Mouse (Mus musculus): ENCODE results near the gene Ccser2.
"Not testable (repeated sequence)": the region's sequence is repeated elsewhere in the genome, so short reads cannot be mapped to it uniquely, and the experiment has no call there.

The Ccser2 gene

DNA sequence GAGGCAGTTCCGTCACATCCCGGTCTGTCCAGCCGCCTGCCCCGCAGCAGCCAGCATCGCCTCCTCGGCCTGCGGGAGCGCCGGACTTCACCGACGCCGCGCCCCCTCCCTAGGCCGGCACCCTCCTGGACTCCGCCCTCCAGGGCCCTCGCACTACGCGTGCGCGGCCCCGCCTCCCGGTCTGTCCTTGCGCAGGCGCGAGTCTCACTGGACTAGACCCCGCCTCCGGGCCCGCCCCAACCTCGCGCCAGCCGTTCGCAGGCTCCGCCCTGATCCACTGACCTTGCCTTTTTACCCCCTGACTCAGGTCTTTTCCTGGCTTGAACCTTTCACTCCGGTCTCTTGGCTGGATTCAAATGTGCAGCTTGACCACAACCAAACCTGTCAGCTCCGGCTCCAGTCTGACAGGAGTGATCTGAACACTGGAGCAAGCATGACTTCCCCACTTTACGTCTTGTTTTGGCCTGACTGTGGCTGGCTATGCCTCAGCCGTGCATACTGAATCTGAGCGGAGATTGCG is at the start of gene Ccser2:
Ccser2 (minus strand) TSS at position 150 of the 520 bp plus-strand sequence.
- in situ Hi-C loops (cut with MboI, MseI) = no loop called here

GRCm38 (mm10) chr14:37015894-37016293 is 47.3 kb upstream of the Ccser2 start:
- in situ Hi-C loops (cut with MboI, MseI) = no loop called here

DNA sequence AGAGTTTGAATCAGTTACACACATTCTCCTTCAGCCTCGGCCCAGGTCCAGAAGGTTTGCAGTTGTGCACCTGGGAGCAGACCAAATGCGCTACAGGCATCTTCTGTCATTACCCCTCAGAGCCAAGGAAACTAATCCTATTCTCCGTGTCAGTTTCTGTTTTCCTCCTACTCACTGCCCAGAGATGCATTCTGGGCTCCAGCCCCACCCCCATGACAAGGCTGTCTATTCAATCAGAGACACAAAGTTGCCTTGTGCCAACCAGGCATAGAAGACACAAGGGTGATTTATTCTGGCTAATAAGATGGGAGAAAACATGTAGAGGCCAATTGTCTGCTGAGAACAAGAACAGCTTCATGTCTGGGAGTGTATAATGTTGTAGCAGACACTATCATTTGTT is 45.1 kb upstream of the Ccser2 start:
- in situ Hi-C loops (cut with MboI, MseI) = no loop called here

DNA sequence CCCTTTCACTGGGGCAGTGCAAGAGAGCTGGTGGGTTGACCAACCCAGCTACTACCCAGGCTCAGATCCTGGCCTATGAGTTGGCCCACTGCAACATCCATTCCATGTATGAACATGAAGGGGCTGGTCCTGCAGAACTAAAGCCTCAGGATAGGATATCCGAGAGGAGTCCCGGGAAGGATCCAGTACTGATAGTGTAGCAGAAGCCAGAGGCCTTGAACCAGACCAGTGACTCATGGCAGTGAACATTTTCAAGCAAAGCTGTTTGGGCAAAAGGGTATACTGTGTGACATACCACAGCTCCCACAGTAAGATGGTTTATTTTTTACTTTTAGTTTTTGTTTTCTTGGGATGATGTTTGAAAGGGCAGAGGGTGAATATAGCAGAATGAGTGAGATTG is 41.1 kb upstream of the Ccser2 start:
- in situ Hi-C loops (cut with MboI, MseI) = no loop called here

DNA sequence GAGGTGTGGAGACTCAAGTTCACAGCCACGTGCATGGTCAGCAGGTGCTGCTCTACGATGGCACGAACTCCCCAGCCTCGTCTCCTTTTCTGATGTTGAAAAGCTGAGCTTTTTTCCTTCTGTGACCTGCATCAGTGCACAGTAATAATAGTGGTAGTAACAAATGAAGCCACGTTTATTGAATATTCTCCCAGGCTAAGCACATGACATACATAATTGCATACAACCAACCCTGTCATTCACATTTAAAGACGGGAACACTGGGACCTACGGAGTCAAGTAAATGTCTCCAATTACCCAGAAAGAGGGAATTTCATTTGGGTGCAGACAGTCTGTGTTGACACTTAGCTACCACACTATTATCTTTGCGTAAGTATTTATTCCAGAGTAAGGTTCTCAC is 37.9 kb upstream of the Ccser2 start:
- in situ Hi-C loops (cut with MboI, MseI) = no loop called here

GRCm38 (mm10) chr14:37005865-37006264 is 37.3 kb upstream of the Ccser2 start:
- in situ Hi-C loops (cut with MboI, MseI) = no loop called here

DNA sequence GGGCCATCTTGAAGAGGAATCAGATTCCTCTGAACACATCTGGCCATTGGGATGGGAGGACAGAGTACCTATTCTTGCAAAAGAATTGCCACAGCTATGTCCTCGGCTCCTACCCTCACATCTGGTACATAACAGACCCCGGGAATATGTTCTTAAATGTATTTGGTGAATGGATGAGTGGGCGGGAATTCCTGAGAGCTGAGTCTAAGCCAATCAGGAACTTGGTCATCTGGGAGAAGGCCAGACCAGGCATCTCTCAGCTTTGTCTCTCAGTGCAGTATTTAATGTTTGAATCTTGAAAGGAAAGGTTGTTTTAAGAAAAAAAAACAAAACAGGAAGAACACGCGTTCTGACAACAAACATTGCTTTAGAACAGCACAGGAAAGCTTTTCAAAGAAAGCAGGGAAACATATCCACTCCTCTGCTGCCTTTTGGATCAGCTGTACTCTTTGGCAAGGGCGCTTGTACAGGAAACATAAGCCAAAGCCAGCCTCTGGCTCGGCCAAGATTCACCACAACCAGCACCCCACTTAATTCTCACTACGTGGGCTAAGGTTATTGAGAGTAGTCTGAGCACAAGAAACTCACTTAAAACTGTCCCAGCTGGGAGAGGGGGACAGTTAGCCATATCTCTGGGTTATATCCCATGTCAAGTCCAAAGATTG is 35.0 kb upstream of the Ccser2 start:
- in situ Hi-C loops (cut with MboI, MseI) = no loop called here

GRCm38 (mm10) chr14:37002852-37003251 is 34.3 kb upstream of the Ccser2 start:
- in situ Hi-C loops (cut with MboI, MseI) = no loop called here

DNA sequence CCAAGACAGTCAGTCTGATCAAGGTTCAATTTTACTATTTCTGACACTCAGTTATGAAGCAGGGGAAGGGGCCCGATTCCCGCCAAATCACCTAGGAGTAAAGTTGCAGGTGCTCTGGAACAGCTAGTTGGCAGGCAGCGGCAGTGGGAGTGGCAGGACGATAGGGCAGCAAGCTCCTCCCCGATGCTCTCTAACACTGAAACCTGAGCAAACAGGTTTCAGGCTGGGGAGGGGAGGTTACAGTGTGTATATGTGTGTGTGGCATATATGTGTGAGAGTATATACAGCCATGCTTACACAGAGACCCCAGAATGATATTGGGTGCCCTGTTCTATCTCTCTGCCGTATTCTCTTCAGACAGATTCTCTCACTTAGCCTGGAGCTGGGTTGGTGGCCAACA is 32.2 kb upstream of the Ccser2 start:
- in situ Hi-C loops (cut with MboI, MseI) = not testable (repeated sequence)

GRCm38 (mm10) chr14:36989784-36990183 is 21.2 kb upstream of the Ccser2 start:
- in situ Hi-C loops (cut with MboI, MseI) = no loop called here

DNA sequence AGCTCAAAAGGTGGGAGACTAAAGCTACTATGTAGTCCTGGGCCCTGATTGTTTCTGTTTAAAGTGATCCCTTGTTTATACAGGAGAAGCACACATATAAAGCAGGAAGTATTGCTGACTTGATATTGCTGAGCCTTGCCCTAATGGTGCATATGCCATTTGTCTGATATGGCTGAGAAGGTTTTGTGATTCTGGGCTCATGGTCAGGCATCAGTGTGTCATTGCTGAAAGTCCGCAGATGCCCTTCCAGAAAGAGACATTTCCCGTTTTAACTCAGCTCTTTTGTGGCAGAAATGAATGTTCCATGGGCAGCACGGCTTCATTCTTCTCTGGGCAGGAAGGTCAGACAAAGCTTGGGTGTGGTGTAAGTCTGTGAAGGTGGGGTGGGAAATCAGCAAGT is 17.1 kb upstream of the Ccser2 start:
- in situ Hi-C loops (cut with MboI, MseI) = no loop called here

DNA sequence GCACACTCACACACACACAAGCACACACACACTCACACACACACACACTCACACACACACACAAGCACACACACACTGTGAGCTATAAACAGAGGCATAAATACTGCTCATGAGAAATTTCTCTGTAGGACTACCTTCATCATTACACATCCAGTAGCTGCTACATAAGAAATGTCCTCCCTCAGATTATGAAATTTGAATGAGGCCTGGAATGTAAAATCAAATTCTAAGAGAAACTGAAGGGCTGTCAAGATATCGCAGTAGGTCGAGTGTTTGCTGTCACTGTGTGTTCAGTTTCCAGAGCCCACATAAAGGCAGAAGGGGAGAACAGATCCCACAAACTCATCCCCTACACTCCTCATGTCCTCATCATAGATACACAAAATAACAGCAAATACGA is 6.4 kb upstream of the Ccser2 start:
- in situ Hi-C loops (cut with MboI, MseI) = no loop called here

GRCm38 (mm10) chr14:36971211-36971610 is 2.6 kb upstream of the Ccser2 start:
- in situ Hi-C loops (cut with MboI, MseI) = no loop called here

GRCm38 (mm10) chr14:36969861-36970420 is 1.4 kb upstream of the Ccser2 start:
- in situ Hi-C loops (cut with MboI, MseI) = no loop called here

GRCm38 (mm10) chr14:36968076-36968627 is 425 bp downstream of the Ccser2 start:
- in situ Hi-C loops (cut with MboI, MseI) = no loop called here

DNA sequence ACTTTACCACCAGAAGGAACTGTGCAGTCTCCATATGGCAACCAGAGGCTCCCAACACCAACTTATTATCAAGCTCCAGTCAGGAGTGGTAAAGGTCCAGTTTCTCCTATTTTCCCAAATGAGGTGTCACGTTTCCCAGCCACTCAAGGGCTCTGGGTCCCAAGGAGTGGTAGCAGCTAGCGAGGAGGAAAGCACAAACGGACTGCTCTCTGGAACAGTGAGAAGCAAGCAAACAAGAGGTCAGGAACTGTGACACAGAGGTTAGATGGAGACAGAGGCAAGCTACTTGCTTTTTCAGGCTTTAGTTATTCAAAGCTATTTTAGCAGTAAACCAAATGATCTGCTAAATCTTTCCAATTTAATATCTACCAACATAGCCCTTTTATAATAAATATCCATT is 3.2 kb downstream of the Ccser2 start:
- in situ Hi-C loops (cut with MboI, MseI) = no loop called here

DNA sequence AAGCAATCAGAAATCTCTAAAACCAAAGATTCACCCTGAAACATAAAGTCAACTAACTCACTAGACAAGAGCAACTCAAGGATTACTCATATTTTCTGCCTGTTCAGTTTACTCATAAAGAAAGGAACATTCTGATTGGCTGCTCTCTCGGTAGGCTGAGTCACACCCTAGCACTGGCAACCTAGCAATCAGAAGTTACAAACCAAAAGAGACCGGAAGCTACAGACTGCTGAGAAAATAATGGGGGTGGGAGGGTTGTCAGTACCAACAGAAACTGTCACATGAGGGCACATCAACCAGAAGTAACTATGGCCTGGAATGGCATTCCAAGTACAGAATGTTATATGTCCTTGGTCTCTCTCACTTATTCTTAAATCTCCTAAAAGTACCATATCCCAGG is 6.1 kb downstream of the Ccser2 start:
- in situ Hi-C loops (cut with MboI, MseI) = no loop called here

DNA sequence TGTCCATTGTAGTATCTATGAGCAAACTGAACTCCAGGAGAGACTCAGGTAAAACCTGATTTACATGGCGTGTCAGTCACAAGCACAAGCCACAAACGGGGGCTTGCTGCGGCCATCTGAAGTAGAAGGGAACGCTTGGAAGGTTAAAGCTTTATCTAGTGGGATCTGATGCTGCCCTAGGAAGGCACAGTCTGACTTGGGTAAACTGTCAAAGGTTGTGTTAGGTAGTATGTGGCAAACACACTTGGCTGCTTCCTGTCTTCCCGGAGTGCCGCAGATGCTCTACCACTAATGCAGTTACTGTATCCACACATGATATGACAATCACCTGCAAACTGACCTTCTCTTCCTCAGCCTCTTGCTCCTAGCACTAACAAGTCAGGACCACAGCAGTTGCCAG is 10.9 kb downstream of the Ccser2 start:
- in situ Hi-C loops (cut with MboI, MseI) = loop anchor here (5.0 kb wide), 1 partner anchor 180 kb away; the partner anchor contains the start of gene Ghitm

DNA sequence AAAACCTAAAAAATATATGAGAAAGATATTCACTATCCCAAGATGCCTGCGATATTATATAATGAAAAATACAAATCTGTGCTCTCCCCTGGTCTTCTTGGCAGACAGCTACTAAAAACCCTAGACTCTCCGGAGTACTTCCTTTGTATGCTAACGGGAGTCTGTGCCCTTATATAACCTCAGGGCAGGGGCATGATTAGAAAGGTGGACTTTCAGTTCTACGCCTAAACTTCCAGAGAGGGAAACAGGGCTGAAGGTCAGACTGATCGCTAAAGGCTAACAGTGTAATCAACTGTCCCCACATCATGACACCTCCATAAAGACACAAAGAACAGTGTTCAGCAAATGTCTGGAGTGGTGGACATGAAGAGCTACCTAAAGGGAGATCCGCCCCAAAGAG is 11.3 kb downstream of the Ccser2 start:
- in situ Hi-C loops (cut with MboI, MseI) = loop anchor here (5.0 kb wide), 1 partner anchor 180 kb away; the partner anchor contains the start of gene Ghitm

- in situ Hi-C loops (cut with MboI, MseI) = loop anchor here (5.0 kb wide), 1 partner anchor 181 kb away; the partner anchor contains the start of gene Ghitm
Measured at GRCm38 (mm10) chr14:36956717-36957116, 11.9 kb downstream of the Ccser2 start.

DNA sequence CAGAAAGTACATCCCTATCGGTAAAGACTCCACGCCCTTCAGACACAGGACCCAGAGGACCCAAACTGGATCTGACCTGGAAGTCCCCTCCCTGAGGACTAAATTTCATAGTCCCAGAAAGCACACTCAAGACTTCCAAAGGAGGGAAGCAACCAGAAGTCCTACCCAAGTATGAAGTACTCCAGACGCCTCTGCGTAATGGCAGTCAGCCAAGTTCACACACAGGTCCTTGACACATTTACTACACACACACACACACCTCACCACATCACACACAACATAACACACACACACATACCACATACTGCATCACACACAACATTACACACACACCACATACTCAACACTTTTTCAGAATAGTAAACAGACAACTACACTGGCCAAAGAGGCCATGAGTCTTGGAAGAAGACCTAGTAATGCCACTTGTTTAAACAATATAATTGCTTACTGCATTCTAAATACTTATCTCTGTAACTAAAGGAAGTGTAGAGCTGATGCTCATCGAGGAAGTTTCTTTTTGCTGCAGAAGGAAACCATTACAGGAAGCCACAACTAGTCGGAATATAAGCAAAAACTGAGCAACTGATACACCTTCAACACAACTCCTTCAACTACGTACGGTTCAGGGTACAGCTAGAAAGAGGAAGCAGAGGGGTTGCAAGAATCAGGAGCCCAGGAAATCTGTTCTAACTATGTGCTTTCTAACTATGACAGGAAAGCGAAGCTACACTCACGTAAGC is 15.7 kb downstream of the Ccser2 start:
- in situ Hi-C loops (cut with MboI, MseI) = no loop called here

- in situ Hi-C loops (cut with MboI, MseI) = no loop called here
Measured at GRCm38 (mm10) chr14:36952142-36952541, 16.4 kb downstream of the Ccser2 start.
